Mouse (Mus musculus) lung, embryonic 14.5 days (tissue): ENCODE measurements at regions not wholly inside any gene's neighbourhood (a gene's known extent, or its start where the extent isn't known, plus 50 kb on each side); places are given as distances from the start of the nearest gene placed in this dataset.

Experiments
- ATAC-seq: fragments of 200-750 bp; cut with Nextera tagmentation; 2 replicates; pipeline ENCODE4 v1.8.0; 2017; ENCODE audit warnings: mild to moderate bottlenecking, moderate TSS enrichment, moderate library complexity; ENCODE audit not compliant: insufficient read depth
- DNase-seq: peaks from one replicate; pipeline ENCODE4 v3.0.0-alpha.2; 2015
- H3K27ac ChIP-seq: fragments of 300-500 bp; sonication (generic); 2 replicates; pipeline ENCODE4 v1.5.1; 2014; ENCODE audit warnings: low read depth, mild to moderate bottlenecking, moderate library complexity
- H3K27me3 ChIP-seq: fragments of 300-500 bp; sonication (generic); 2 replicates; pipeline ENCODE4 v1.6.1; 2014; ENCODE audit warnings: low read length, control low read depth; ENCODE audit not compliant: insufficient read depth
- H3K36me3 ChIP-seq: fragments of 300-500 bp; sonication (generic); 2 replicates; pipeline ENCODE4 v1.6.1; 2014; ENCODE audit warnings: control low read depth; ENCODE audit not compliant: insufficient read depth
- H3K4me1 ChIP-seq: fragments of 300-500 bp; sonication (generic); 2 replicates; pipeline ENCODE4 v1.6.1; 2014; ENCODE audit warnings: antibody characterized with exemption, control low read depth; ENCODE audit not compliant: insufficient read depth
- H3K4me2 ChIP-seq: fragments of 300-500 bp; sonication (generic); 2 replicates; pipeline ENCODE4 v1.6.1; 2014; ENCODE audit warnings: mild to moderate bottlenecking
- H3K4me3 ChIP-seq: fragments of 300-500 bp; sonication (generic); 2 replicates; pipeline ENCODE4 v1.5.1; 2014; ENCODE audit warnings: low read depth, low read length
- H3K9ac ChIP-seq: fragments of 300-500 bp; sonication (generic); 2 replicates; pipeline ENCODE4 v1.6.1; 2014
- H3K9me3 ChIP-seq: fragments of 300-500 bp; sonication (generic); 2 replicates; pipeline ENCODE4 v1.6.1; 2016; ENCODE audit warnings: low read depth, low read length, control low read depth
- CTCF ChIP-seq: IDR thresholded peaks from 2 replicates; pipeline ENCODE4 v1.5.1; 2016; ENCODE audit warnings: antibody characterized with exemption, low read depth
- WGBS: fragments of 180-500 bp; shearing (Covaris S2); extraction: QIAGEN DNeasy Blood & Tissue Kit; methylation state at CpG from one replicate; pipeline ENCODE4 v1.1.7; 2014; 5-methylcytosine and 5-hydroxymethylcytosine counted together

GRCm38 (mm10) chr12:93960869-93961268, 1731.2 kb upstream of the Flrt2 start:
- ATAC-seq (no peak), DNase-seq (no peak)
- H3K4me1 ChIP-seq, result no peaks in the 10 kb centered on the region
- no peaks in the 10 kb centered on the region for H3K36me3 ChIP-seq
- no peak overlapping the region for H3K9ac ChIP-seq
- no peak overlapping the region for H3K4me3 ChIP-seq
- H3K4me2 ChIP-seq, result no peak overlapping the region
- H3K27me3 ChIP-seq, result no peaks in the 10 kb centered on the region
- H3K9me3 ChIP-seq, result no peaks in the 10 kb centered on the region
- TF ChIP-seq CTCF, result no peak
- 65% methylated on average over 1 of the region's 1 CpGs for WGBS
- H3K27ac ChIP-seq, result no peak overlapping the region

DNA sequence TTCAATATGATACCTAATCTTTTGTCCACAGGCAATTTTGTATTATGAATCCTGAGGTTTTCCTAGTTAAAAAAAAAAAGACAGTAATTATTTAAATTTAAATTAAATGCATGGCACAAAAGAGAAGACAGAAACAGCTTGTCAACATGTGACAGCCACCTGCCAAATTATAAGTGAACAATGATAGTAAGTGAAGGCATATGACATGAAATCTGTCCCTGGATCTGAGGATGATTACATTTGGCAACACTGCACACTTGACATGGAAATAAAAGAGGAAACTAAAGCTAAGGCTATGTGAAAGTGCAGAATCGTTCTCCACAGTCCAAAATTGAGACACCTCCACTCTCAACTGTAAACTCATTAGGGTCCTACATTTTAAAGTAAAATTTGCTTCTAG, 1710.7 kb upstream of the Flrt2 start:
- 45% methylated on average over 1 of the region's 1 CpGs for WGBS

GRCm38 (mm10) chr12:93991531-93991930, 1700.5 kb upstream of the Flrt2 start:
- no peaks in the 10 kb centered on the region for H3K4me1 ChIP-seq
- no peak for TF ChIP-seq CTCF
- no peaks in the 10 kb centered on the region for H3K9me3 ChIP-seq
- DNase-seq (no peak), ATAC-seq (no peak)
- 75% methylated on average over 1 of the region's 1 CpGs for WGBS
- H3K36me3 ChIP-seq, result no peaks in the 10 kb centered on the region
- no peak overlapping the region for H3K27ac ChIP-seq
- H3K4me3 ChIP-seq, result no peak overlapping the region
- no peaks in the 10 kb centered on the region for H3K27me3 ChIP-seq
- no peak overlapping the region for H3K4me2 ChIP-seq
- H3K9ac ChIP-seq, result no peak overlapping the region

More for the DNA sequence above, 1710.7 kb upstream of the Flrt2 start:
- no peak for DNase-seq
- Histone ChIP-seq H3K4me1 (no peaks in the 10 kb centered on the region), H3K9me3 (no peaks in the 10 kb centered on the region), H3K4me3 (no peak overlapping the region), H3K27ac (no peak overlapping the region), H3K9ac (no peak overlapping the region), H3K36me3 (no peaks in the 10 kb centered on the region), H3K4me2 (no peak overlapping the region), H3K27me3 (no peaks in the 10 kb centered on the region)
- TF ChIP-seq CTCF, result no peak
- no peak for ATAC-seq

DNA sequence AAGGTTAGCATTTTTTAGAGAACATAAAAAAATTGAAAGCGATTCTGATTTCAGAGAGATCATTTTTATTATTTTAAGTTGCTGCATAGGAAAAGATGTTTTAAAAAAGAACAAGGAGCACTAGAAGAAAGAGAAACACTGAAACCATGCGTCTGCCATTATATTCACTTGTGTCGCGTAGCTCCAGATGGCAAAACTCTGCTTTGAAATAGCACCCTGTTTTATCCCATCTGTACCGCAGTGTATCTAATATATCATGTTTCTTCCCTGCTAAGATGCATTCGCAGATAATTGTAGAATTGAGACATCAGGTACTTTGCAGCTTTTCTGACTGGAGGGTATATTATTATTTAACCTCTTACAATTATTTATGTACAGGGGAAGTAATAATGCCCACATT, 1698.2 kb upstream of the Flrt2 start:
- Histone ChIP-seq H3K36me3 (no peaks in the 10 kb centered on the region), H3K9ac (no peak overlapping the region), H3K27me3 (no peaks in the 10 kb centered on the region), H3K4me3 (no peak overlapping the region), H3K9me3 (no peaks in the 10 kb centered on the region), H3K4me1 (no peaks in the 10 kb centered on the region), H3K27ac (no peak overlapping the region), H3K4me2 (no peak overlapping the region)
- no peak for ATAC-seq
- no peak for TF ChIP-seq CTCF
- no peak for DNase-seq
- WGBS, result 84% methylated on average over 6 of the region's 6 CpGs

- H3K4me3 ChIP-seq, result no peak overlapping the region
- no peak overlapping the region for H3K4me2 ChIP-seq
- no peaks in the 10 kb centered on the region for H3K36me3 ChIP-seq
- H3K27me3 ChIP-seq, result no peaks in the 10 kb centered on the region
- H3K4me1 ChIP-seq, result no peaks in the 10 kb centered on the region
- TF ChIP-seq CTCF, result no peak
- no peaks in the 10 kb centered on the region for H3K9me3 ChIP-seq
- DNase-seq, result no peak
- ATAC-seq, result no peak
- no peak overlapping the region for H3K27ac ChIP-seq
- no peak overlapping the region for H3K9ac ChIP-seq
Measured at GRCm38 (mm10) chr12:94015946-94016345, 1676.1 kb upstream of the Flrt2 start.

DNA sequence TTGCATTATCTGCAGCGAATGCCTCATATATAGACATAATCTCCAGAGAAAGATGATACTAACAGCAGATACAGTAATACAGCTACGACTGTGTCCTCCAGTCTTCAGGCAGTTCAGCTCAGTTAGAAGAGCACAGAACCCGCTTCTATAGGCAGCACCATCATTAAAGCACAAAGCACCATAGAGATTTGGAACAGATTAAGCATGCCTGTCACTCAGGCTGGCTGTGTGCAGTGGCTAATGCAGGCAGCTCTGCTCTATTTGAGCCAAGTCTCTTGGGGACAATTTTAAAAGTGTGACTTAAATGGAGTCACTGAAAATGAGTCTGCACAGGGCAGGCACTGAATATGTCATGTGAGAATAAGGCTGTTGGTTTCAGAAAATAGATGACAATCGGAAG, 1660.7 kb upstream of the Flrt2 start:
- 71% methylated on average over 4 of the region's 4 CpGs for WGBS
- DNase-seq, result peak; percentile 2
- no peaks in the 10 kb centered on the region for H3K9me3 ChIP-seq

GRCm38 (mm10) chr12:94047972-94048371, 1644.1 kb upstream of the Flrt2 start:
- TF ChIP-seq CTCF, result no peak
- Histone ChIP-seq H3K36me3 (no peaks in the 10 kb centered on the region), H3K27me3 (no peaks in the 10 kb centered on the region), H3K9me3 (no peaks in the 10 kb centered on the region), H3K4me2 (no peak overlapping the region), H3K27ac (no peak overlapping the region), H3K4me3 (no peak overlapping the region), H3K9ac (no peak overlapping the region), H3K4me1 (no peaks in the 10 kb centered on the region)
- WGBS, result 79% methylated on average over 2 of the region's 2 CpGs
- no peak for ATAC-seq
- DNase-seq, result no peak

More for the DNA sequence above, 1660.7 kb upstream of the Flrt2 start:
- no peaks in the 10 kb centered on the region for H3K27me3 ChIP-seq
- TF ChIP-seq CTCF, result no peak
- H3K9ac ChIP-seq, result no peak overlapping the region
- H3K27ac ChIP-seq, result no peak overlapping the region
- no peaks in the 10 kb centered on the region for H3K36me3 ChIP-seq
- no peak overlapping the region for H3K4me3 ChIP-seq
- no peak for ATAC-seq
- H3K4me2 ChIP-seq, result no peak overlapping the region
- H3K4me1 ChIP-seq, result no peaks in the 10 kb centered on the region

DNA sequence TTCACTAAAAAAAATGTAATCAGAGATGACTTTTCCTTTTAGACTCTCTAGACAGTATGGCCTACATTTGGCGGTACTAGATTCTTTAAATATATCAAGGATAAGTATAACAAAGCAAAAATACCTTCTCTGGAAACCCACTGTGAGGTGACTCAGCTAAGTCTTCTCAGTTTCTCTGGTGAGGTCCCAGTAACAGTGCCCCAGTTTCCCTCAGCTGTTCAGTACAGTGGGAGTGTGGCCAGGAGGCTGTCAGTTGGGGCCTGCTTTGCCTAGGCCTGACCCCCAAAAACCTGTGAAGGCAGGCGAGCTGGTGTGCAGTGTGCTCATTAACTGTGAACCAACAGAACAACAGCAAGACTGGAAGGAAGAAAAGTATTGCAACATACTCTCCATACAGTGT, 1634.3 kb upstream of the Flrt2 start:
- no peak for TF ChIP-seq CTCF
- H3K9me3 ChIP-seq, result no peaks in the 10 kb centered on the region
- 76% methylated on average over 2 of the region's 2 CpGs for WGBS
- DNase-seq (no peak), ATAC-seq (no peak)
- H3K4me1 ChIP-seq, result no peaks in the 10 kb centered on the region
- H3K9ac ChIP-seq, result no peak overlapping the region
- H3K27me3 ChIP-seq, result no peaks in the 10 kb centered on the region
- H3K36me3 ChIP-seq, result no peaks in the 10 kb centered on the region
- H3K4me2 ChIP-seq, result no peak overlapping the region
- H3K27ac ChIP-seq, result no peak overlapping the region
- H3K4me3 ChIP-seq, result no peak overlapping the region
